Mouse (Mus musculus) left cerebral cortex, postnatal 4 days (tissue): ENCODE results near the gene Unc93b1. TPM values are rescaled to one million over a fixed set of nuclear protein-coding genes. Genes with fewer than 3 reads are reported as not detected.
A peak's percentile ranks its signal among the peaks of the same experiment; 100 is the strongest.

ENCODE experiments used
- DNase-seq: peaks from one replicate; pipeline ENCODE4 v3.0.0-alpha.2; 2022
- intact Hi-C: fragments of 180-260 bp; cut with DNase I; formaldehyde crosslinking; loops from one replicate; pipeline ENCODE4 v1.15.1; 2025
- total RNA-seq, 2 experiments: library from RNA; stranded (reverse); gene quantifications; 2 replicates each; pipeline ENCODE4 v1.2.3; 2021

Unc93b1 gene
- 1 to 10 TPM; 6.4 to 8.9 TPM for total RNA-seq

- intact Hi-C loops: no loop called here
- DNase-seq: no peak
Observed at GRCm38 (mm10) chr19:3935032-3935895, at the start of gene Unc93b1. TSS of gene Unc93b1 (plus strand) at chr19:3935186.

- DNase-seq: no peak
- intact Hi-C loops: no loop called here
Observed at GRCm38 (mm10) chr19:3889096-3889495, 45.9 kb upstream of the Unc93b1 start.

GRCm38 (mm10) chr19:3890181-3890580 is 44.8 kb upstream of the Unc93b1 start:
- no peak for DNase-seq
- intact Hi-C loops: no loop called here

GRCm38 (mm10) chr19:3893545-3894116 is 41.4 kb upstream of the Unc93b1 start:
- intact Hi-C loops: no loop called here
- DNase-seq: no peak

- no peak for DNase-seq
- intact Hi-C loops: no loop called here
Observed at GRCm38 (mm10) chr19:3894294-3894693, 40.7 kb upstream of the Unc93b1 start.

GRCm38 (mm10) chr19:3895171-3895631 is 39.8 kb upstream of the Unc93b1 start:
- DNase-seq: peak; percentile 50
- intact Hi-C loops: no loop called here

- intact Hi-C loops: no loop called here
- no peak for DNase-seq
Observed at GRCm38 (mm10) chr19:3896208-3896607, 38.8 kb upstream of the Unc93b1 start.

- DNase-seq: no peak
- intact Hi-C loops: no loop called here
Observed at GRCm38 (mm10) chr19:3897557-3897956, 37.4 kb upstream of the Unc93b1 start.

GRCm38 (mm10) chr19:3898952-3899351 is 36.0 kb upstream of the Unc93b1 start:
- intact Hi-C loops: no loop called here
- no peak for DNase-seq

- intact Hi-C loops: no loop called here
Observed at GRCm38 (mm10) chr19:3899618-3900017, 35.4 kb upstream of the Unc93b1 start.

GRCm38 (mm10) chr19:3902966-3903365 is 32.0 kb upstream of the Unc93b1 start:
- intact Hi-C loops: no loop called here
- DNase-seq: no peak

More at GRCm38 (mm10) chr19:3899618-3900017, 35.4 kb upstream of the Unc93b1 start:
- DNase-seq: no peak

GRCm38 (mm10) chr19:3903648-3904362 is 31.2 kb upstream of the Unc93b1 start:
- DNase-seq: no peak
- intact Hi-C loops: no loop called here

GRCm38 (mm10) chr19:3904363-3904675 is 30.7 kb upstream of the Unc93b1 start:
- intact Hi-C loops: no loop called here
- no peak for DNase-seq

GRCm38 (mm10) chr19:3905261-3905969 is 29.6 kb upstream of the Unc93b1 start:
- intact Hi-C loops: no loop called here
- DNase-seq: no peak

- DNase-seq: no peak
- intact Hi-C loops: no loop called here
Observed at GRCm38 (mm10) chr19:3906326-3906725, 28.7 kb upstream of the Unc93b1 start.

GRCm38 (mm10) chr19:3906795-3907786 is 27.9 kb upstream of the Unc93b1 start, which contains the start of gene Tcirg1:
TSS of gene Tcirg1 (minus strand) at chr19:3907133.
- DNase-seq: peak; percentile 57
- intact Hi-C loops: no loop called here

GRCm38 (mm10) chr19:3907876-3908660 is 26.9 kb upstream of the Unc93b1 start:
- intact Hi-C loops: no loop called here
- no peak for DNase-seq

GRCm38 (mm10) chr19:3910206-3910605 is 24.8 kb upstream of the Unc93b1 start:
- DNase-seq: no peak
- intact Hi-C loops: no loop called here
